Mouse (Mus musculus) forebrain, embryonic 15.5 days (tissue): Measurements from ENCODE around the gene Ifit1. TPM values are rescaled to one million over a fixed set of nuclear protein-coding genes. Genes with fewer than 3 reads are reported as not detected.
"Not testable (repeated sequence)": the region's sequence is repeated elsewhere in the genome, so short reads cannot be mapped to it uniquely, and the experiment has no call there.

Experiments
- ATAC-seq: fragments of 200-750 bp; cut with Nextera tagmentation; replicated peaks from 2 replicates; pipeline ENCODE4 v1.8.0; 2017; ENCODE audit warnings: mild to moderate bottlenecking, moderate TSS enrichment, moderate library complexity
- H3K27ac ChIP-seq: fragments of 300-500 bp; sonication (generic); replicated peaks from 2 replicates; pipeline ENCODE4 v1.5.1; 2015; ENCODE audit warnings: mild to moderate bottlenecking, inconsistent platforms
- H3K27me3 ChIP-seq: fragments of 300-500 bp; sonication (generic); 2 replicates; pipeline ENCODE4 v1.6.1; 2015; ENCODE audit warnings: inconsistent platforms
- H3K36me3 ChIP-seq: fragments of 300-500 bp; sonication (generic); 2 replicates; pipeline ENCODE4 v1.6.1; 2015; ENCODE audit warnings: mild to moderate bottlenecking, inconsistent platforms
- H3K4me1 ChIP-seq: fragments of 300-500 bp; sonication (generic); 2 replicates; pipeline ENCODE4 v1.6.1; 2015; ENCODE audit warnings: inconsistent platforms
- H3K4me2 ChIP-seq: fragments of 300-500 bp; sonication (generic); replicated peaks from 2 replicates; pipeline ENCODE4 v1.6.1; 2015; ENCODE audit warnings: mild to moderate bottlenecking, inconsistent platforms
- H3K4me3 ChIP-seq: fragments of 300-500 bp; sonication (generic); 2 replicates; pipeline ENCODE4 v1.5.1; 2015; ENCODE audit warnings: mild to moderate bottlenecking, inconsistent platforms
- H3K9ac ChIP-seq: fragments of 300-500 bp; sonication (generic); replicated peaks from 2 replicates; pipeline ENCODE4 v1.6.1; 2015; ENCODE audit warnings: mild to moderate bottlenecking, inconsistent platforms
- H3K9me3 ChIP-seq: fragments of 300-500 bp; sonication (generic); 2 replicates; pipeline ENCODE4 v1.6.1; 2016; ENCODE audit warnings: inconsistent platforms
- WGBS: fragments of 180-500 bp; shearing (Covaris S2); methylation state at CpG from one replicate; pipeline ENCODE4 v1.1.7; 2015; ENCODE audit warnings: mixed read lengths; 5-methylcytosine and 5-hydroxymethylcytosine counted together
- polyA plus RNA-seq: library from polyadenylated mRNA; unstranded; fragments of >200 nt; fragmentation: Nextera tagmentation; extraction: Ambion mirVana; gene quantifications from 2 replicates; pipeline ENCODE4 v1.2.1, GENCODE M21; 2015

Gene Ifit1
- polyA plus RNA-seq, 1 experiment from 2014 or later = 0.13 TPM

- H3K9ac ChIP-seq = no peak overlapping the region
- no peaks in the 10 kb centered on the region for H3K36me3 ChIP-seq
- H3K27ac ChIP-seq = no peak overlapping the region
- 96% methylated on average over 6 of the region's 6 CpGs for WGBS
- no peaks in the 10 kb centered on the region for H3K27me3 ChIP-seq
- ATAC-seq = no peak
- no peaks in the 10 kb centered on the region for H3K4me1 ChIP-seq
- no peaks in the 10 kb centered on the region for H3K9me3 ChIP-seq
- no peak overlapping the region for H3K4me2 ChIP-seq
- no peak overlapping the region for H3K4me3 ChIP-seq
These were observed 16.9 kb upstream of the Ifit1 start for GRCm38 (mm10) chr19:34623781-34624180.

GRCm38 (mm10) chr19:34624663-34625062, 16.0 kb upstream of the Ifit1 start:
- H3K9ac ChIP-seq = no peak overlapping the region
- no peaks in the 10 kb centered on the region for H3K9me3 ChIP-seq
- no peaks in the 10 kb centered on the region for H3K27me3 ChIP-seq
- H3K27ac ChIP-seq = no peak overlapping the region
- ATAC-seq = no peak
- WGBS = 84% methylated on average over 4 of the region's 4 CpGs
- H3K4me3 ChIP-seq = no peak overlapping the region
- H3K4me1 ChIP-seq = no peaks in the 10 kb centered on the region
- no peak overlapping the region for H3K4me2 ChIP-seq
- no peaks in the 10 kb centered on the region for H3K36me3 ChIP-seq

- Histone ChIP-seq H3K27me3 (no peaks in the 10 kb centered on the region), H3K4me1 (no peaks in the 10 kb centered on the region), H3K9me3 (no peaks in the 10 kb centered on the region), H3K9ac (no peak overlapping the region), H3K36me3 (no peaks in the 10 kb centered on the region), H3K27ac (no peak overlapping the region), H3K4me2 (no peak overlapping the region), H3K4me3 (no peak overlapping the region)
- WGBS = 78% methylated on average over 2 of the region's 2 CpGs
- no peak for ATAC-seq
These were observed 13.2 kb upstream of the Ifit1 start for GRCm38 (mm10) chr19:34627496-34627895.

GRCm38 (mm10) chr19:34631487-34631886, 9.2 kb upstream of the Ifit1 start:
- Histone ChIP-seq H3K4me1 (no peaks in the 10 kb centered on the region), H3K9ac (no peak overlapping the region), H3K4me2 (no peak overlapping the region), H3K27ac (no peak overlapping the region), H3K9me3 (no peaks in the 10 kb centered on the region), H3K36me3 (no peaks in the 10 kb centered on the region), H3K27me3 (no peaks in the 10 kb centered on the region), H3K4me3 (no peak overlapping the region)
- ATAC-seq = no peak

GRCm38 (mm10) chr19:34633484-34633883, 7.2 kb upstream of the Ifit1 start:
- Histone ChIP-seq H3K36me3 (no peaks in the 10 kb centered on the region), H3K9me3 (no peaks in the 10 kb centered on the region), H3K9ac (no peak overlapping the region), H3K4me2 (no peak overlapping the region), H3K27ac (no peak overlapping the region), H3K27me3 (no peaks in the 10 kb centered on the region), H3K4me1 (no peaks in the 10 kb centered on the region), H3K4me3 (no peak overlapping the region)
- 78% methylated on average over 2 of the region's 2 CpGs for whole genome bisulfite sequencing
- no peak for ATAC-seq

- no peak overlapping the region for H3K9ac ChIP-seq
- no peaks in the 10 kb centered on the region for H3K9me3 ChIP-seq
- no peak overlapping the region for H3K27ac ChIP-seq
- no peaks in the 10 kb centered on the region for H3K27me3 ChIP-seq
- WGBS = 12% methylated on average over 3 of the region's 3 CpGs
- H3K4me1 ChIP-seq = no peaks in the 10 kb centered on the region
- no peaks in the 10 kb centered on the region for H3K36me3 ChIP-seq
- peak; percentile 83 for ATAC-seq
- no peak overlapping the region for H3K4me3 ChIP-seq
- H3K4me2 ChIP-seq = no peak overlapping the region
These were observed 3.6 kb upstream of the Ifit1 start for GRCm38 (mm10) chr19:34636933-34637557.

- WGBS = 84% methylated on average over 5 of the region's 5 CpGs
- H3K27me3 ChIP-seq = no peaks in the 10 kb centered on the region
- no peak for ATAC-seq
These were observed 1.9 kb downstream of the Ifit1 start for GRCm38 (mm10) chr19:34642616-34643015.

GRCm38 (mm10) chr19:34647630-34648029, 7.0 kb downstream of the Ifit1 start:
- H3K4me3 ChIP-seq, H3K4me1 ChIP-seq, H3K36me3 ChIP-seq, H3K27me3 ChIP-seq, H3K9me3 ChIP-seq, H3K27ac ChIP-seq, H3K4me2 ChIP-seq, H3K9ac ChIP-seq, ATAC-seq: not testable (repeated sequence)
- WGBS = 88% methylated on average over 8 of the region's 8 CpGs

More at GRCm38 (mm10) chr19:34642616-34643015, 1.9 kb downstream of the Ifit1 start:
- H3K9ac ChIP-seq = no peak overlapping the region
- no peaks in the 10 kb centered on the region for H3K4me1 ChIP-seq
- no peak overlapping the region for H3K4me3 ChIP-seq
- H3K36me3 ChIP-seq = no peaks in the 10 kb centered on the region
- H3K4me2 ChIP-seq = no peak overlapping the region
- H3K27ac ChIP-seq = no peak overlapping the region
- no peaks in the 10 kb centered on the region for H3K9me3 ChIP-seq

- Histone ChIP-seq H3K9me3 (no peaks in the 10 kb centered on the region), H3K27ac (no peak overlapping the region), H3K9ac (no peak overlapping the region), H3K36me3 (no peaks in the 10 kb centered on the region), H3K4me2 (no peak overlapping the region), H3K27me3 (no peaks in the 10 kb centered on the region), H3K4me1 (no peaks in the 10 kb centered on the region), H3K4me3 (no peak overlapping the region)
- 77% methylated on average over 3 of the region's 3 CpGs for WGBS
- ATAC-seq = no peak
These were observed 9.6 kb downstream of the Ifit1 start for GRCm38 (mm10) chr19:34650276-34650675.

GRCm38 (mm10) chr19:34650997-34651396, 10.3 kb downstream of the Ifit1 start:
- H3K27me3 ChIP-seq = no peaks in the 10 kb centered on the region
- H3K27ac ChIP-seq = no peak overlapping the region
- no peak overlapping the region for H3K4me2 ChIP-seq
- no peak overlapping the region for H3K9ac ChIP-seq
- no peaks in the 10 kb centered on the region for H3K4me1 ChIP-seq
- no peak for ATAC-seq
- WGBS = 93% methylated on average over 6 of the region's 6 CpGs
- H3K4me3 ChIP-seq = no peak overlapping the region
- no peaks in the 10 kb centered on the region for H3K9me3 ChIP-seq
- no peaks in the 10 kb centered on the region for H3K36me3 ChIP-seq

- H3K27ac ChIP-seq = no peak overlapping the region
- no peak overlapping the region for H3K4me2 ChIP-seq
- H3K4me1 ChIP-seq = no peaks in the 10 kb centered on the region
- no peak for ATAC-seq
- 88% methylated on average over 10 of the region's 10 CpGs for WGBS
- no peak overlapping the region for H3K4me3 ChIP-seq
- H3K9me3 ChIP-seq = no peaks in the 10 kb centered on the region
- no peak overlapping the region for H3K9ac ChIP-seq
- H3K36me3 ChIP-seq = no peaks in the 10 kb centered on the region
- no peaks in the 10 kb centered on the region for H3K27me3 ChIP-seq
These were observed 14.6 kb downstream of the Ifit1 start for GRCm38 (mm10) chr19:34655227-34655805.

- no peaks in the 10 kb centered on the region for H3K27me3 ChIP-seq
- H3K27ac ChIP-seq = no peak overlapping the region
- H3K4me1 ChIP-seq = no peaks in the 10 kb centered on the region
- no peak overlapping the region for H3K9ac ChIP-seq
- H3K36me3 ChIP-seq = no peaks in the 10 kb centered on the region
- no peak for ATAC-seq
- H3K9me3 ChIP-seq = no peaks in the 10 kb centered on the region
- no peak overlapping the region for H3K4me3 ChIP-seq
- H3K4me2 ChIP-seq = no peak overlapping the region
- WGBS = 33% methylated on average over 2 of the region's 2 CpGs
These were observed 16.0 kb downstream of the Ifit1 start for GRCm38 (mm10) chr19:34656511-34657298.
